Mouse (Mus musculus) macrophage (primary cell): ENCODE data around the gene Skida1. TPM values are rescaled to one million over a fixed set of nuclear protein-coding genes. Genes with fewer than 3 reads are reported as not detected.

ENCODE experiments used
- H3K27ac ChIP-seq: fragments of 350-480 bp; formaldehyde crosslinking; 2 replicates; pipeline ENCODE4 v1.9.0; 2021
- H3K36me3 ChIP-seq: fragments of 350-480 bp; formaldehyde crosslinking; 2 replicates; pipeline ENCODE4 v1.9.0; 2021; ENCODE audit errors: inconsistent target
- H3K4me3 ChIP-seq: fragments of 350-480 bp; formaldehyde crosslinking; 2 replicates; pipeline ENCODE4 v1.9.0; 2021; ENCODE audit errors: inconsistent target
- H3K79me2 ChIP-seq: fragments of 350-480 bp; formaldehyde crosslinking; 2 replicates; pipeline ENCODE4 v1.9.0; 2021; ENCODE audit errors: inconsistent target
- WGBS: methylation state at CpG from one replicate; pipeline ENCODE4 v1.1.7; 2026; ENCODE audit warnings: inconsistent platforms; ENCODE audit not compliant: missing documents; 5-methylcytosine and 5-hydroxymethylcytosine counted together
- polyA plus RNA-seq: library from polyadenylated mRNA; stranded (reverse); fragments of 250-400 nt; gene quantifications from 3 replicates; pipeline ENCODE4 v1.2.4, GENCODE M21; 2018; ENCODE audit warnings: inconsistent platforms

The Skida1 gene
- polyA plus RNA-seq, 1 experiment from 2014 or later: not detected

DNA sequence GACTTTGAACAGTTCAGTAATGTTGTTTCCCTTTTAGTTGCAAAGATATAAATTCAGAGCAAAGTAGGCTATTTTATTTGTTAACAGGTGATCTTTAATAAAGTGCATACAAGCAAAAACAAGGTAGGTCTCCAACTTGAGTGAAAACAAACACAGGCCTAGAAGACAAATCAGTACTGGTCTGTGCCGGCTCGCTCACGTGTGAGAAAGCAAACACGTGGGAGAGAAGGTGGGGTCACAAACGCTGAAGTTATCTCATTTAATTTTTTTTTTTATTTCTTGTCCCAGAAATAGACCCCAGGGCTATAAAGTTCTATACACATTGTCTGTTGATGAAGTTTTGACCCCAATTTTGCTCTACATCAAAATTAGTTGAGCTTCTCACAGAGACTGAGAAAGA lies 23.7 kb downstream of the Skida1 start:
- no peak overlapping the region for H3K27ac ChIP-seq
- no peaks in the 10 kb centered on the region for H3K36me3 ChIP-seq
- no peak overlapping the region for H3K4me3 ChIP-seq
- WGBS: 75% methylated on average over 5 of the region's 5 CpGs
- no peaks in the 10 kb centered on the region for H3K79me2 ChIP-seq

DNA sequence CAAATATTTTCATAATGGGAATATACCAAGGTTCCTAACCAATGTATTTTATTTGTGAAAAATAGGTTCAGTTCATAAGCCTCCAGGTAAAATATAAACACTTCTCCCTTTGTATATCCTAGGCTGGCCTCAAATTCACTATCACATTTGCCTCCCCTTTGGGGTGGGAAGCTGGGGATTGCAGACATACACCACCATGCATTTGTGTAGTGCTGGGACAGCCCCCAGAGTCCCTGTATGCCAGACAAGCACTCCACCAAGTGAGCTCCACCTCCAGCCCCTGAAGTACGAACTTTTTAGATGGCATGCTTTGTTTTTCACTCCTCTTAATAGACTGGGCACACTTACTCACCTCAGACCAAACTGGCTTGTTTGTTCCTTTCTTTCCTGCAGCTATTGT lies 26.0 kb downstream of the Skida1 start:
- 89% methylated on average over 1 of the region's 1 CpGs for WGBS
- no peaks in the 10 kb centered on the region for H3K79me2 ChIP-seq
- no peak overlapping the region for H3K27ac ChIP-seq
- no peaks in the 10 kb centered on the region for H3K36me3 ChIP-seq
- H3K4me3 ChIP-seq: no peak overlapping the region

DNA sequence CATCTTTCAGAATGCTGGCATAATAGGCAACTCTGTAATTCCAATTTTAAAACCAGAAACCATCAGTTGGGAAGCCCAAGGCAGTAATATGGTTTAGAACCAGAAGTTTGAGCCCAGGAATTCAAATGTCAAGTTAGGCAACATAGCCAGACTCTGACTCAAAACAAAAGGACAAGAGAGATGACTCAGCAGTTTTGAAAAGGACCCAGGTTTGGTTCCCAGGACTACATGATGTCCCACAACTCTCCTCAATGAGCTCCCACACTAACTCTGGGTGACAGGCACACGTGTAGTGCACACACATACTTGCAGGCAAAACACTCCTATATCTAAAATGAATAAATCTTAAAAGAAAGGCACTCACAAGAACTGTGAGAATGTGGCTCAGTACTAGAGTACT lies 29.7 kb downstream of the Skida1 start:
- H3K79me2 ChIP-seq: no peaks in the 10 kb centered on the region
- no peak overlapping the region for H3K4me3 ChIP-seq
- 93% methylated on average over 1 of the region's 1 CpGs for WGBS
- H3K36me3 ChIP-seq: no peaks in the 10 kb centered on the region
- H3K27ac ChIP-seq: no peak overlapping the region

DNA sequence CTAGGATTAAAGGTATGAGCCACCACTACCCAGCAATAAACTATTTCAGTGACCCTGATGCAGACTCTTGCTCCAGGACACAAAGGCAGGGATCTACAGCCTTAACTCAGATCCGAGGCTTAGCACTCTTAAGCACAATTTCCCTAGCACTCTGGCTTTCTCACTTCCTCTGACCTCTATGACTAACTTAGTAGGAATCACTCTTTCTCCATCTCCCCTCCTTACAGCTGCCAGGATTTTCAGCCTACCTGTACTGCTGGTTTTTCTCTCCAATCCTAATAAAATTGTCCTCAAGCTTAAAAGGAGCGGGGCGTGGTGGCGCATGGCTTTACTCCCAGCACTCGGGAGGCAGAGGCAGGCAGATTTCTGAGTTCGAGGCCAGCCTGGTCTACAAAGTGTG lies 31.5 kb downstream of the Skida1 start:
- H3K27ac ChIP-seq: no peak overlapping the region
- WGBS: 96% methylated on average over 4 of the region's 6 CpGs
- H3K36me3 ChIP-seq: no peaks in the 10 kb centered on the region
- no peaks in the 10 kb centered on the region for H3K79me2 ChIP-seq
- H3K4me3 ChIP-seq: no peak overlapping the region

DNA sequence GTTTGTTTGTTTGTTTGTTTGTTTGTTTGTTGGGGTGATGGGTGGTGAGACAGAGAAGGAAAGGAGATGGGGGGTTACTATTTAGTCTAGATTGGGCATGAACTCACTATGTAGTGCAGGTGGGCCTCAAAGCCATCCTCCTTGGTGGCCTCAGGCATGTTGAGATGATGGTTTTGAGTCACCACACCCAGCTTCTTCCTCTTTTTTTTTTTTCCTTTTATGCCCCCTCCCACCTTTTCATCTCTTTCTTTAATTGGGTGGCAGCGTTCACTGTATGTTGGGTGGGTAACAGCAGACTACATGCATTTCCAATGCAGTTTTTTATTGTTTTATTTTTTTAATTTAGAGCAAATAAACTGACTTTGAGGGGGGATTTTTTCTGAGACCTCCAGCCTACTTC lies 32.2 kb downstream of the Skida1 start:
- WGBS: 88% methylated on average over 1 of the region's 1 CpGs
- no peaks in the 10 kb centered on the region for H3K36me3 ChIP-seq

GRCm38 (mm10) chr2:18015581-18015980 lies 33.3 kb downstream of the Skida1 start:
- H3K27ac ChIP-seq: no peak overlapping the region
- H3K36me3 ChIP-seq: no peaks in the 10 kb centered on the region
- no peaks in the 10 kb centered on the region for H3K79me2 ChIP-seq
- 89% methylated on average over 3 of the region's 3 CpGs for WGBS
- no peak overlapping the region for H3K4me3 ChIP-seq

More for the DNA sequence above, 32.2 kb downstream of the Skida1 start:
- H3K27ac ChIP-seq: no peak overlapping the region
- H3K79me2 ChIP-seq: no peaks in the 10 kb centered on the region
- H3K4me3 ChIP-seq: no peak overlapping the region

DNA sequence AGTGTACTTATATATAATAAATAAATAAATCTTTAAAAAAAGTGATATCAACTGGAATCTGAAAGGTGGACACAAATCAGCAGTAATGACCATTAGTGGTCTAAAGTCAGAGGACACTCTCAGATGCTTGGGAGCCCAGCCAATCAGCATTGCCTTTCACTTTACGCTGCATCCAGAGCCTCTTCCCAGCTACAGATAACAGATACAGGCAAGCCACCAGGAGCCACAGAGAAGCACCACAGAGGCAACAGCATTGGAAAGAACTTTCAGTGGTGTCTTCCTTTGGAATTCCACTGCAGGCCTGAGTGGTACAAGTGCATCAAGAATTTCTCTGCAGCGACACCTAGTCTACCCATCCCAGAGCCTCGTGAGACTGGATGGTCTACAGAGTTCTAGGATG lies 36.0 kb downstream of the Skida1 start:
- Histone ChIP-seq H3K36me3 (no peaks in the 10 kb centered on the region), H3K79me2 (no peaks in the 10 kb centered on the region), H3K27ac (no peak overlapping the region), H3K4me3 (no peak overlapping the region)
- WGBS: 94% methylated on average over 3 of the region's 3 CpGs

DNA sequence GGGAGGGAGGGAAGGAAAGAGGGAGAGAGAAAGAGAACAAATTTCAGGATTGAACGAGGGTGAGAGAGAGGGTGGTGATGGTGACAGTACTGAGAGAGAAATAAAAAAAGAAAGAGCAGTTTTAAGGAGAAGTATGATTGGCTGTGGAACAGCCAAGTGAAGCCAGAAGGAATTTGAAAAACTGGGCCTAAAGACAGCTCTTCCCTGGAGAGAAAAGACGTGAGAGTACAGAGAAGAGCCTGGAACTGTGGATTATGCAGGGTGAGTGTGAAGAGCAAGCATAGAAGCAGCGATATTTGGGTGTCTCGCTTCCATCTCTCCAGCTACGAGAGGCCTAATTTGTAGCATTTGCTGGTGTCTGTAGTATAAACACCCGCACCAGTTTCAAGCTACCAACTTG lies 37.6 kb downstream of the Skida1 start:
- Histone ChIP-seq H3K27ac (no peak overlapping the region), H3K4me3 (no peak overlapping the region), H3K36me3 (no peaks in the 10 kb centered on the region), H3K79me2 (no peaks in the 10 kb centered on the region)
- WGBS: 93% methylated on average over 6 of the region's 6 CpGs

- Histone ChIP-seq H3K27ac (no peak overlapping the region), H3K79me2 (no peaks in the 10 kb centered on the region), H3K4me3 (no peak overlapping the region), H3K36me3 (no peaks in the 10 kb centered on the region)
- 64% methylated on average over 8 of the region's 8 CpGs for WGBS
Observed at GRCm38 (mm10) chr2:18005137-18005536, 43.7 kb downstream of the Skida1 start.

DNA sequence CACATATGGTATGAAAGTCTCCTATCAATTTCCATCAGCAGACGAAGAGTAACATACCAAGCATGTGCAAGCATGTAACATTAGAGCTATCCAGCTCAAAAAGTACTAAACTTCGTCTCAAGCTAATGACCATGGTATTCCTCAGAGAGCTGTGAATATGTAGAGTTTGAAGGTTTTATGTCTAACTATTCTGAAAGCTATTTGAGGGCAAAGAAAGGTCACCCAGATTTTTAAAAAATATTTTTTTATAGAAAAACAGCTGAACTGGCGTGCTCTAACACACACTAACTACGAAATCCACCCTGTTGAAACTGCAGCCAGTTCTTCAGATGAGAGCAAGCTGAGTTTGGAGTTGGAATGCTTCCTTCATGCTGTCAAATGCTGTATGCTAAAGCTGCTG lies 44.6 kb downstream of the Skida1 start:
- WGBS: 95% methylated on average over 4 of the region's 4 CpGs
- H3K4me3 ChIP-seq: no peak overlapping the region
- H3K79me2 ChIP-seq: no peaks in the 10 kb centered on the region
- no peaks in the 10 kb centered on the region for H3K36me3 ChIP-seq
- no peak overlapping the region for H3K27ac ChIP-seq

DNA sequence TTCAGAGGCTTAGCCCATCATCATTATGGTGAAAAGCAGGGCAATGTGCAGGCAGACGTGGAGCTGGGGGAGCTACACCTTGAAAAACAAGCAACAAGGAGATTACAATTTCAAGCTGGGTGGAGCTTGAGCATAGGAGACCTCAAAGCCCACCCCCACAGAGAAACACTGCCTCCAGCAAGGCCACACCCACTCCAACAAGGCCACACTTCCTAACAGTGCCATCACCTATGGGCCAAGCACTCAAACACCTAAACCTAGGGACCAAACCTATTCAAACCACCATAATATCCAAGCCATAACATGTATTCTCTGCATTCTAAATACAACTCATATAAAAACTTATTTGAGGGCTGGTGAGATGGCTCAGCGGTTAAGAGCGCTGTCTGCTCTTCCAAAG lies 46.5 kb downstream of the Skida1 start:
- H3K79me2 ChIP-seq: no peaks in the 10 kb centered on the region
- no peak overlapping the region for H3K4me3 ChIP-seq
- no peaks in the 10 kb centered on the region for H3K36me3 ChIP-seq
- WGBS: 92% methylated on average over 3 of the region's 3 CpGs
- H3K27ac ChIP-seq: no peak overlapping the region

DNA sequence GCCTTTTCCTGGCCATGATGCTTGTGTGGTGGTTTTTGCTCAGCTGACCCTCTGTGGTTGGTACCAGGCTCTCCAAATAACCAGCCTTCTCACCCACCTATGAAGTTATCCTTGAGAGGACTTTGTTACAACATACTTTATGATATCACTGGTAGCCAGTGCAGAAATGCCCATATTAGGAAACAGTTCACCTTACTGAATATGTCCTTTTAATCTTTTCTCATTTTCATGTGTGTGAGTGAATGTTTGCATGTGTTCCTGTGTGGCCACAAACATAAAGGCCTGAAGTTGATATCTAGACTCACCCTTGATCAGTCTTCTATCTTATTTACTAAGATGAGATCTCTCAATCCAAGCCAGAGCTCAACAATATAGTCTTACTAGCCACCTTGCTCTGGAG lies 52.0 kb downstream of the Skida1 start, which contains the start of gene H2al2a:
Gene H2al2a, minus strand, starts transcription at position 101 of the 400 bp plus-strand sequence.
- H3K36me3 ChIP-seq: no peaks in the 10 kb centered on the region
- H3K79me2 ChIP-seq: no peaks in the 10 kb centered on the region
- no peak within 1 kb of the TSS for H3K27ac ChIP-seq
- H3K4me3 ChIP-seq: no peak within 1 kb of the TSS

Other genes with a start within 250 kb of the Skida1 start
- gene H2al2a, start 52.1 kb downstream of the Skida1 start, polyA plus RNA-seq: not detected in 3 replicates
- gene A930004D18Rik, start 11.3 kb downstream of the Skida1 start, polyA plus RNA-seq: 0.09 to 0.53 TPM in 2 of 3 replicates, not detected in the other
- 14.8 to 17.0 TPM (median 16.7 TPM) in 3 replicates for gene Mllt10, start 6.2 kb upstream of the Skida1 start, polyA plus RNA-seq